Mouse (Mus musculus) thymus, adult 2 months (tissue): ENCODE data around the gene Dclk1. TPM values are rescaled to one million over a fixed set of nuclear protein-coding genes. Genes with fewer than 3 reads are reported as not detected.

ENCODE experiments used
- DNase-seq: peaks from one replicate; pipeline ENCODE4 v3.0.0; 2021
- H3K27ac ChIP-seq: fragments of 200-500 bp; 2 replicates; pipeline ENCODE4 v1.5.1; 2012; ENCODE audit warnings: low read length, control low read depth; ENCODE audit not compliant: control insufficient read depth, insufficient read depth
- H3K27me3 ChIP-seq: fragments of 200-500 bp; 2 replicates; pipeline ENCODE4 v1.6.1; 2012; ENCODE audit warnings: mild to moderate bottlenecking, low read length, moderate library complexity, mixed read lengths; ENCODE audit not compliant: control insufficient read depth, insufficient read depth
- H3K36me3 ChIP-seq: fragments of 200-500 bp; 2 replicates; pipeline ENCODE4 v1.6.1; 2012; ENCODE audit warnings: mild to moderate bottlenecking, low read length, moderate library complexity; ENCODE audit not compliant: control insufficient read depth, insufficient read depth
- H3K4me1 ChIP-seq: fragments of 200-500 bp; replicated peaks from 2 replicates; pipeline ENCODE4 v1.6.1; 2012; ENCODE audit warnings: low read length; ENCODE audit not compliant: control insufficient read depth, insufficient read depth
- H3K4me3 ChIP-seq: fragments of 200-500 bp; 2 replicates; pipeline ENCODE4 v1.5.1; 2012; ENCODE audit warnings: mild to moderate bottlenecking, low read length, control low read depth, moderate library complexity; ENCODE audit not compliant: control insufficient read depth, insufficient read depth
- CTCF ChIP-seq: fragments of 200-500 bp; IDR thresholded peaks from 2 replicates; pipeline ENCODE4 v1.5.1; 2012; ENCODE audit warnings: mild to moderate bottlenecking, control low read depth, low read length, moderate library complexity, borderline replicate concordance; ENCODE audit not compliant: control insufficient read depth, poor library complexity, insufficient read depth; ENCODE audit errors: extremely low read depth
- POLR2A ChIP-seq: fragments of 200-500 bp; IDR thresholded peaks from 2 replicates; pipeline ENCODE4 v1.6.1; 2012; ENCODE audit warnings: mild to moderate bottlenecking, low read length, control low read depth, moderate library complexity; ENCODE audit not compliant: control insufficient read depth, poor library complexity, insufficient read depth; ENCODE audit errors: extremely low read depth
- WGBS: fragments of 180-500 bp; shearing (Covaris S2); methylation state at CpG from one replicate; pipeline ENCODE4 v1.1.7; 2018; 5-methylcytosine and 5-hydroxymethylcytosine counted together
- polyA plus RNA-seq: library from polyadenylated mRNA; depleted of rRNA; stranded (reverse); fragments of >200 nt; gene quantifications from 2 replicates; pipeline ENCODE4 v1.2.3, GENCODE M21; 2012

Dclk1 gene
- polyA plus RNA-seq, 1 experiment = 1.6 TPM

- no peak for TF ChIP-seq POLR2A
- no peak for TF ChIP-seq CTCF
- H3K27me3 ChIP-seq = no peaks in the 10 kb centered on the region
- no peak overlapping the region for H3K4me3 ChIP-seq
- 20% methylated on average over 4 of the region's 4 CpGs for WGBS
- H3K27ac ChIP-seq = no peak overlapping the region
- no peaks in the 10 kb centered on the region for H3K4me1 ChIP-seq
- H3K36me3 ChIP-seq = no peaks in the 10 kb centered on the region
- DNase-seq = no peak
Measured at GRCm38 (mm10) chr3:55494348-55494747, 252.2 kb downstream of the Dclk1 start.

GRCm38 (mm10) chr3:55495231-55495630, 253.1 kb downstream of the Dclk1 start:
- H3K27ac ChIP-seq = no peak overlapping the region
- no peak for DNase-seq
- H3K4me1 ChIP-seq = no peaks in the 10 kb centered on the region
- TF ChIP-seq POLR2A (no peak), CTCF (no peak)
- H3K4me3 ChIP-seq = no peak overlapping the region
- no peaks in the 10 kb centered on the region for H3K27me3 ChIP-seq
- H3K36me3 ChIP-seq = no peaks in the 10 kb centered on the region
- 95% methylated on average over 7 of the region's 7 CpGs for WGBS

- TF ChIP-seq POLR2A = no peak
- no peak for TF ChIP-seq CTCF
- no peak for DNase-seq
- no peak overlapping the region for H3K4me3 ChIP-seq
- no peaks in the 10 kb centered on the region for H3K36me3 ChIP-seq
- no peaks in the 10 kb centered on the region for H3K27me3 ChIP-seq
- H3K27ac ChIP-seq = no peak overlapping the region
- H3K4me1 ChIP-seq = no peaks in the 10 kb centered on the region
- 93% methylated on average over 4 of the region's 4 CpGs for WGBS
Measured at GRCm38 (mm10) chr3:55495866-55496265, 253.7 kb downstream of the Dclk1 start.

GRCm38 (mm10) chr3:55496462-55496941, 254.3 kb downstream of the Dclk1 start:
- 90% methylated on average over 9 of the region's 9 CpGs for WGBS
- Histone ChIP-seq H3K27ac (no peak overlapping the region), H3K36me3 (no peaks in the 10 kb centered on the region), H3K4me1 (no peaks in the 10 kb centered on the region), H3K4me3 (no peak overlapping the region), H3K27me3 (no peaks in the 10 kb centered on the region)
- TF ChIP-seq CTCF = no peak
- TF ChIP-seq POLR2A = no peak
- DNase-seq = no peak

GRCm38 (mm10) chr3:55499298-55499697, 257.1 kb downstream of the Dclk1 start:
- no peaks in the 10 kb centered on the region for H3K36me3 ChIP-seq
- no peak overlapping the region for H3K27ac ChIP-seq
- DNase-seq = no peak
- no peaks in the 10 kb centered on the region for H3K27me3 ChIP-seq
- H3K4me1 ChIP-seq = no peaks in the 10 kb centered on the region
- TF ChIP-seq POLR2A (no peak), CTCF (no peak)
- WGBS = 95% methylated on average over 7 of the region's 7 CpGs
- no peak overlapping the region for H3K4me3 ChIP-seq

GRCm38 (mm10) chr3:55510198-55510597, 268.0 kb downstream of the Dclk1 start:
- Histone ChIP-seq H3K27me3 (no peaks in the 10 kb centered on the region), H3K4me1 (no peaks in the 10 kb centered on the region), H3K4me3 (no peak overlapping the region), H3K27ac (no peak overlapping the region), H3K36me3 (no peaks in the 10 kb centered on the region)
- DNase-seq = no peak
- WGBS = 96% methylated on average over 7 of the region's 7 CpGs
- no peak for TF ChIP-seq CTCF
- no peak for TF ChIP-seq POLR2A

- no peak for DNase-seq
Measured at GRCm38 (mm10) chr3:55511658-55512057, 269.5 kb downstream of the Dclk1 start.

More at GRCm38 (mm10) chr3:55511658-55512057, 269.5 kb downstream of the Dclk1 start:
- H3K4me3 ChIP-seq = no peak overlapping the region
- no peaks in the 10 kb centered on the region for H3K27me3 ChIP-seq
- H3K27ac ChIP-seq = no peak overlapping the region
- no peaks in the 10 kb centered on the region for H3K4me1 ChIP-seq
- 15% methylated on average over 6 of the region's 6 CpGs for WGBS
- no peaks in the 10 kb centered on the region for H3K36me3 ChIP-seq
- no peak for TF ChIP-seq POLR2A
- no peak for TF ChIP-seq CTCF
